Mouse (Mus musculus): ENCODE results near the gene Emc7. TPM values are rescaled to one million over a fixed set of nuclear protein-coding genes. Genes with fewer than 3 reads are reported as not detected.
"Not testable (repeated sequence)": the region's sequence is repeated elsewhere in the genome, so short reads cannot be mapped to it uniquely, and the experiment has no call there.

Gene Emc7
- polyA plus RNA-seq, 1 experiment from 2014 or later, result 15.3 TPM

GRCm38 (mm10) chr2:112448510-112449059 is 6.2 kb upstream of the Emc7 start:
- no peak for ATAC-seq
- no peaks in the 10 kb centered on the region for H3K4me1 ChIP-seq
- no peak overlapping the region for H3K27ac ChIP-seq
- no peaks in the 10 kb centered on the region for H3K36me3 ChIP-seq
- H3K4me3 ChIP-seq, result no peak overlapping the region
- H3K9me3 ChIP-seq (replicated peaks), result no peaks in the 10 kb centered on the region
- no peaks in the 10 kb centered on the region for H3K27me3 ChIP-seq (replicated peaks)
- no peak overlapping the region for H3K9ac ChIP-seq
- H3K4me2 ChIP-seq, result no peak overlapping the region

GRCm38 (mm10) chr2:112449597-112450296 is 5.0 kb upstream of the Emc7 start:
- 29% methylated on average over 4 of the region's 4 CpGs for WGBS (ENCODE audit: insufficient replicate concordance)
- no peaks in the 10 kb centered on the region for H3K36me3 ChIP-seq

GRCm38 (mm10) chr2:112452513-112452912 is 2.3 kb upstream of the Emc7 start:
- not testable (repeated sequence) for H3K27me3 ChIP-seq (replicated peaks); H3K9ac ChIP-seq; H3K27ac ChIP-seq; H3K4me3 ChIP-seq; H3K4me2 ChIP-seq; H3K9me3 ChIP-seq (replicated peaks); H3K36me3 ChIP-seq; ATAC-seq
- peaks cover 22% of the 10 kb centered on the region for H3K4me1 ChIP-seq

More at GRCm38 (mm10) chr2:112449597-112450296, 5.0 kb upstream of the Emc7 start:
- Histone ChIP-seq H3K4me1 (peaks cover 6% of the 10 kb centered on the region; the same call in 1 of the 2 replicates), H3K4me2 (no peak overlapping the region), H3K27me3 (replicated peaks) (no peaks in the 10 kb centered on the region), H3K27ac (no peak overlapping the region), H3K4me3 (no peak overlapping the region), H3K9ac (no peak overlapping the region), H3K9me3 (replicated peaks) (no peaks in the 10 kb centered on the region)
- ATAC-seq, result no peak

GRCm38 (mm10) chr2:112454125-112454861 is 504 bp upstream of the Emc7 start:
- Histone ChIP-seq H3K9ac (peak overlapping the region; percentile 87), H3K4me1 (peaks cover 29% of the 10 kb centered on the region), H3K4me2 (peak overlapping the region; percentile 76), H3K27me3 (replicated peaks) (no peaks in the 10 kb centered on the region), H3K9me3 (replicated peaks) (no peaks in the 10 kb centered on the region), H3K27ac (peak overlapping the region; percentile 85), H3K4me3 (peak overlapping the region; percentile 83), H3K36me3 (peaks cover 3% of the 10 kb centered on the region)
- peak; percentile 63 for ATAC-seq
- WGBS (ENCODE audit: insufficient replicate concordance), result 28% methylated on average over 17 of the region's 17 CpGs

- Histone ChIP-seq H3K36me3 (peaks cover 49% of the 10 kb centered on the region), H3K4me1 (peaks cover 22% of the 10 kb centered on the region), H3K4me3 (no peak overlapping the region), H3K27me3 (replicated peaks) (no peaks in the 10 kb centered on the region), H3K4me2 (no peak overlapping the region), H3K9ac (no peak overlapping the region), H3K27ac (no peak overlapping the region), H3K9me3 (replicated peaks) (no peaks in the 10 kb centered on the region)
- no peak for ATAC-seq
- 80% methylated on average over 3 of the region's 3 CpGs for WGBS (ENCODE audit: insufficient replicate concordance)
Measured at GRCm38 (mm10) chr2:112460557-112460956, 5.8 kb downstream of the Emc7 start.

- ATAC-seq, result no peak
- no peaks in the 10 kb centered on the region for H3K9me3 ChIP-seq (replicated peaks)
- no peak overlapping the region for H3K4me3 ChIP-seq
- peaks cover 56% of the 10 kb centered on the region for H3K36me3 ChIP-seq
- H3K9ac ChIP-seq, result no peak overlapping the region
- H3K4me2 ChIP-seq, result no peak overlapping the region
- no peaks in the 10 kb centered on the region for H3K27me3 ChIP-seq (replicated peaks)
- no peaks in the 10 kb centered on the region for H3K4me1 ChIP-seq
- H3K27ac ChIP-seq, result no peak overlapping the region
Measured at GRCm38 (mm10) chr2:112469542-112469941, 14.7 kb downstream of the Emc7 start.

- no peak overlapping the region for H3K27ac ChIP-seq
- H3K9ac ChIP-seq, result no peak overlapping the region
- WGBS (ENCODE audit: insufficient replicate concordance), result 70% methylated on average over 5 of the region's 5 CpGs
- no peaks in the 10 kb centered on the region for H3K4me1 ChIP-seq
- H3K9me3 ChIP-seq (replicated peaks), result no peaks in the 10 kb centered on the region
- H3K36me3 ChIP-seq, result peaks cover 44% of the 10 kb centered on the region
- H3K4me3 ChIP-seq, result no peak overlapping the region
- no peaks in the 10 kb centered on the region for H3K27me3 ChIP-seq (replicated peaks)
- ATAC-seq, result no peak
- H3K4me2 ChIP-seq, result no peak overlapping the region
Measured at GRCm38 (mm10) chr2:112470961-112471381, 16.2 kb downstream of the Emc7 start.

- Histone ChIP-seq H3K27ac (no peak overlapping the region), H3K4me1 (no peaks in the 10 kb centered on the region)
- WGBS (ENCODE audit: insufficient replicate concordance), result 78% methylated on average over 2 of the region's 2 CpGs
Measured at GRCm38 (mm10) chr2:112472076-112472475, 17.3 kb downstream of the Emc7 start.

GRCm38 (mm10) chr2:112474997-112475724 is 20.4 kb downstream of the Emc7 start:
- Histone ChIP-seq H3K4me2 (no peak overlapping the region), H3K27me3 (replicated peaks) (0 out of 2 replicates have a peak, but pooled peaks cover 3% of the 10 kb centered on the region), H3K9me3 (replicated peaks) (no peaks in the 10 kb centered on the region), H3K9ac (no peak overlapping the region), H3K4me1 (no peaks in the 10 kb centered on the region), H3K36me3 (peaks cover 2% of the 10 kb centered on the region; the same call in 1 of the 2 replicates), H3K27ac (no peak overlapping the region), H3K4me3 (no peak overlapping the region)
- ATAC-seq, result no peak
- WGBS (ENCODE audit: insufficient replicate concordance), result 55% methylated on average over 5 of the region's 5 CpGs

More at GRCm38 (mm10) chr2:112472076-112472475, 17.3 kb downstream of the Emc7 start:
- Histone ChIP-seq H3K27me3 (replicated peaks) (no peaks in the 10 kb centered on the region), H3K9ac (no peak overlapping the region), H3K36me3 (peaks cover 33% of the 10 kb centered on the region), H3K9me3 (replicated peaks) (no peaks in the 10 kb centered on the region), H3K4me2 (no peak overlapping the region), H3K4me3 (no peak overlapping the region)
- ATAC-seq, result no peak

- 66% methylated on average over 6 of the region's 6 CpGs for WGBS (ENCODE audit: insufficient replicate concordance)
- 0 out of 2 replicates have a peak, but pooled peaks cover 3% of the 10 kb centered on the region for H3K27me3 ChIP-seq (replicated peaks)
- H3K4me3 ChIP-seq, result no peak overlapping the region
- H3K36me3 ChIP-seq, result no peaks in the 10 kb centered on the region
- no peak overlapping the region for H3K9ac ChIP-seq
- H3K4me1 ChIP-seq, result no peaks in the 10 kb centered on the region
- H3K9me3 ChIP-seq (replicated peaks), result no peaks in the 10 kb centered on the region
- H3K27ac ChIP-seq, result no peak overlapping the region
- no peak for ATAC-seq
- H3K4me2 ChIP-seq, result no peak overlapping the region
Measured at GRCm38 (mm10) chr2:112476554-112476953, 21.8 kb downstream of the Emc7 start.

GRCm38 (mm10) chr2:112480669-112481068 is 25.9 kb downstream of the Emc7 start, which contains the start of gene Chrm5:
TSS of gene Chrm5 (minus strand) at chr2:112480769.
- Histone ChIP-seq H3K27ac (no peak within 1 kb of the TSS), H3K4me1 (no peaks in the 10 kb centered on the region), H3K9ac (no peak within 1 kb of the TSS), H3K4me2 (no peak within 1 kb of the TSS), H3K4me3 (no peak within 1 kb of the TSS), H3K36me3 (no peaks in the 10 kb centered on the region), H3K27me3 (replicated peaks) (0 out of 2 replicates have a peak, but pooled peaks cover 3% of the 10 kb centered on the region), H3K9me3 (replicated peaks) (no peaks in the 10 kb centered on the region)
- WGBS (ENCODE audit: insufficient replicate concordance), result 78% methylated on average over 5 of the region's 5 CpGs
- ATAC-seq, result no peak

GRCm38 (mm10) chr2:112481564-112481963 is 26.8 kb downstream of the Emc7 start:
- H3K9ac ChIP-seq, result no peak overlapping the region
- no peak overlapping the region for H3K4me2 ChIP-seq
- no peaks in the 10 kb centered on the region for H3K9me3 ChIP-seq (replicated peaks)
- H3K27ac ChIP-seq, result no peak overlapping the region
- 4% methylated on average over 2 of the region's 2 CpGs for WGBS (ENCODE audit: insufficient replicate concordance)
- H3K4me1 ChIP-seq, result no peaks in the 10 kb centered on the region
- no peak overlapping the region for H3K4me3 ChIP-seq
- ATAC-seq, result no peak
- no peaks in the 10 kb centered on the region for H3K36me3 ChIP-seq
- 0 out of 2 replicates have a peak, but pooled peaks cover 3% of the 10 kb centered on the region for H3K27me3 ChIP-seq (replicated peaks)

Data from liver, embryonic 12.5 days (tissue).